Mouse (Mus musculus) ovary, adult 18-20 months (tissue): ENCODE measurements around the gene Rev1.

Experiments
- DNase-seq: peaks from one replicate; pipeline ENCODE4 v3.0.0; 2022; ENCODE audit warnings: low spot score, mixed read lengths

Gene Rev1

GRCm38 (mm10) chr1:38129501-38130267 lies at the start of gene Rev1:
TSS of gene Rev1 (minus strand) at chr1:38129801.
- peak; percentile 94 for DNase-seq

- DNase-seq = no peak
Measured at GRCm38 (mm10) chr1:38178929-38179328, 49.3 kb upstream of the Rev1 start.

GRCm38 (mm10) chr1:38176077-38176476 lies 46.5 kb upstream of the Rev1 start:
- DNase-seq = no peak

GRCm38 (mm10) chr1:38171874-38172273 lies 42.3 kb upstream of the Rev1 start:
- no peak for DNase-seq

GRCm38 (mm10) chr1:38165696-38166095 lies 36.1 kb upstream of the Rev1 start:
- no peak for DNase-seq

GRCm38 (mm10) chr1:38150086-38150485 lies 20.5 kb upstream of the Rev1 start:
- no peak for DNase-seq

- DNase-seq = no peak
Measured at GRCm38 (mm10) chr1:38146008-38146407, 16.4 kb upstream of the Rev1 start.

GRCm38 (mm10) chr1:38141371-38141770 lies 11.8 kb upstream of the Rev1 start:
- no peak for DNase-seq

- DNase-seq = no peak
Measured at GRCm38 (mm10) chr1:38140911-38141310, 11.3 kb upstream of the Rev1 start.

GRCm38 (mm10) chr1:38139396-38139795 lies 9.8 kb upstream of the Rev1 start:
- no peak for DNase-seq

- DNase-seq = peak; percentile 20
Measured at GRCm38 (mm10) chr1:38132942-38133341, 3.3 kb upstream of the Rev1 start.

- DNase-seq = no peak
Measured at GRCm38 (mm10) chr1:38130715-38131483, 1.3 kb upstream of the Rev1 start.

- peak; percentile 19 for DNase-seq
Measured at GRCm38 (mm10) chr1:38128919-38129436, 623 bp downstream of the Rev1 start.

- no peak for DNase-seq
Measured at GRCm38 (mm10) chr1:38127036-38127435, 2.6 kb downstream of the Rev1 start.

- DNase-seq = no peak
Measured at GRCm38 (mm10) chr1:38126426-38126825, 3.2 kb downstream of the Rev1 start.

GRCm38 (mm10) chr1:38124261-38124660 lies 5.3 kb downstream of the Rev1 start:
- DNase-seq = no peak

- DNase-seq = no peak
Measured at GRCm38 (mm10) chr1:38120877-38121276, 8.7 kb downstream of the Rev1 start.

GRCm38 (mm10) chr1:38118624-38119023 lies 11.0 kb downstream of the Rev1 start:
- no peak for DNase-seq

- no peak for DNase-seq
Measured at GRCm38 (mm10) chr1:38109786-38110185, 19.8 kb downstream of the Rev1 start.

- DNase-seq = no peak
Measured at GRCm38 (mm10) chr1:38103813-38104212, 25.8 kb downstream of the Rev1 start.

- no peak for DNase-seq
Measured at GRCm38 (mm10) chr1:38103214-38103613, 26.4 kb downstream of the Rev1 start.

GRCm38 (mm10) chr1:38081316-38081715 lies 48.3 kb downstream of the Rev1 start:
- no peak for DNase-seq

GRCm38 (mm10) chr1:38071326-38071725 lies 58.3 kb downstream of the Rev1 start:
- no peak for DNase-seq
